Mouse (Mus musculus) liver, adult 2 months (tissue): ENCODE data around the gene Aff3.

Experiments used
- CTCF ChIP-seq: fragments of 200-500 bp; IDR thresholded peaks from 2 replicates; pipeline ENCODE4 v1.5.1; 2011; ENCODE audit warnings: low read depth, low read length, control low read depth
- POLR2A ChIP-seq: fragments of 200-500 bp; IDR thresholded peaks from 2 replicates; pipeline ENCODE4 v1.6.1; 2011; ENCODE audit warnings: low read length, control low read depth; ENCODE audit not compliant: insufficient read depth; ENCODE audit errors: extremely low read depth

DNA sequence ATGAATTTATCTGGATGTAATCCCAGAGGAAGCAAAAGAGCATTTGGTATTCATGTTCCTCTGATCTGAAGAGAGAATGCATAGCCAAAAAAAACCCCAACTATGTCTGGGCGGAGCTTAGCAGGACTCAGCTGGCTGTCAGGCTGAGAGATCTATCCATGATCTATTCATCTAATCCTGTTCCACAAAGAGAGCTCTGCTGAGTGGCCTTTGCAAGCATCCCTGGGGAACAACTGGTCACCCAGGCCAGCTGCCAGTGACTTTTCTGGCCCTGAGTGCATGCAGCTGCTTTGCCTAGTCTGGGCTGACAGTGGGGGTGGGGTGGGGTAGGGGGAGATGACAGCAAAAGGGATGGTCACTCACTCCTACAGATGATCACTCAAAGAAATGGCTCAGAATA is 442.6 kb downstream of the Aff3 start:
- TF ChIP-seq CTCF (no peak), POLR2A (no peak)
